Mouse (Mus musculus): Measurements from ENCODE around the gene Izumo1. TPM values are rescaled to one million over a fixed set of nuclear protein-coding genes. Genes with fewer than 3 reads are reported as not detected.

Gene Izumo1
- total RNA-seq, 2 experiments from 2014 or later, result 0.54 to 0.67 TPM

DNA sequence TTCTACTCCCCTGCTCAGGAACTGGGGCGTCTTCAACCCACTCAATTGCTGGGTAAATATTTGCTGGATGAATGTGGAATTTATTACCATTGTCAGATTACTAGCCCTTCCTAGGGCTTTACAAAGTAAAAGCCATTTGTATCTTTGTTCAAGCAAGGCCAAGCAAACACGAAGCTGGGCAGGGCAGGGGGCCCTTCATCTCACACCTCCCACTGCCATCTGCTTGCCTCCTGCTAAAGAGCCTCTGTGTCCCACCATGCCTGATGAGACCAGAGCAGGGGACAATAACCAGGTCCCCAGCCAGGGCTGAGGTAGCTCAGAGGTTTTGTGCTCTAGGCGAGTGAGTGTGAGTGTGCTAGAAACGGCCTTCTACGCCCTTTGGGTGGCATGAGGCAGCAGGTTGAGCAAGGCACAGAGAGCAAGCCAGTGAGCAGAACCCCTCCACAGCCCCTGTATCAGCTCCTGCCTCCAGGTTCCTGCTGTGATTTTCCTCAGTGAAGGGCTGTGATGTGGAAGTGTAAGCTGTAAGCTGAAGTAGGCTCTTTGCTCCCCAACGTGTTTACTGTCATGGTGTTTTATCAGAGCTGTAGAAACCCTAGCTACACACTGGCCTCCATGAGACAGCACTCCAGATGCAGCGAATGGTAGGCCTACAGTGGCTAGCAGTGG lies 56.1 kb downstream of the Izumo1 start:
- intact Hi-C loops (cut with DNase I), result loop anchor here (2.0 kb wide), 1 partner anchor 31 kb away; no protein-coding TSS in a partner anchor
- DNase-seq, result no peak

Other genes with a start within 250 kb of the Izumo1 start
- gene Snrnp70, start 226.1 kb upstream of the Izumo1 start, total RNA-seq (2021), result 100 to 1,000 TPM; 126 to 138 TPM
- 1 to 10 TPM; 1.5 to 1.7 TPM for gene Kcna7, start 216.2 kb upstream of the Izumo1 start, total RNA-seq (2021)
- under 1 TPM in 1 of 2 experiments, not detected in 1; 0.14 TPM for gene Ntf5, start 208.1 kb upstream of the Izumo1 start, total RNA-seq (2021)
- gene Lhb, start 201.0 kb upstream of the Izumo1 start, total RNA-seq (2021), result not detected
- gene Gys1, start 187.0 kb upstream of the Izumo1 start, total RNA-seq (2021), result 10 to 100 TPM; 86.1 to 90.2 TPM
- 10 to 100 TPM; 25.3 to 26.3 TPM for gene Ruvbl2, start 183.7 kb upstream of the Izumo1 start, total RNA-seq (2021)
- gene Ftl1, start 161.9 kb upstream of the Izumo1 start, total RNA-seq (2021), result 100 to 1,000 TPM; 231 to 265 TPM
- gene Bax, start 154.9 kb upstream of the Izumo1 start, total RNA-seq (2021), result 10 to 100 TPM; 25.6 to 31.1 TPM
- not detected for gene Tulp2, start 139.9 kb upstream of the Izumo1 start, total RNA-seq (2021)
- 1 to 10 TPM; 2.8 to 4.6 TPM for gene Gm45808, start 135.0 kb upstream of the Izumo1 start, total RNA-seq (2021)
- gene Dhdh, start 133.0 kb upstream of the Izumo1 start, total RNA-seq (2021), result 1 to 10 TPM; 4.5 to 6.0 TPM
- 100 to 1,000 TPM; 116 to 137 TPM for gene Nucb1, start 111.4 kb upstream of the Izumo1 start, total RNA-seq (2021)
- 10 to 100 TPM; 21.7 to 32.8 TPM for gene Ppp1r15a, start 95.5 kb upstream of the Izumo1 start, total RNA-seq (2021)
- 1 to 10 TPM; 1.9 to 2.1 TPM for gene Plekha4, start 95.5 kb upstream of the Izumo1 start, total RNA-seq (2021)
- gene Hsd17b14, start 66.9 kb upstream of the Izumo1 start, total RNA-seq (2021), result under 1 TPM; 0.19 to 0.39 TPM
- gene Bcat2, start 51.7 kb upstream of the Izumo1 start, total RNA-seq (2021), result 10 to 100 TPM; 85.5 to 94.6 TPM
- not detected for gene Fgf21, start 6.3 kb upstream of the Izumo1 start, total RNA-seq (2021)
- under 1 TPM in 1 of 2 experiments, not detected in 1; 0.12 TPM for gene Fut1, start 4.5 kb upstream of the Izumo1 start, total RNA-seq (2021)
- 10 to 100 TPM; 42.6 to 42.8 TPM for gene Rasip1, start 5.7 kb downstream of the Izumo1 start, total RNA-seq (2021)
- 1 to 10 TPM; 6.4 to 6.9 TPM for gene Mamstr, start 18.2 kb downstream of the Izumo1 start, total RNA-seq (2021)
- under 1 TPM; 0.37 to 0.69 TPM for gene Fut2, start 44.6 kb downstream of the Izumo1 start, total RNA-seq (2021)
- under 1 TPM; 0.12 to 0.24 TPM for gene Ntn5, start 62.2 kb downstream of the Izumo1 start, total RNA-seq (2021)
- under 1 TPM in 1 of 2 experiments, not detected in 1; 0.12 TPM for gene Sec1, start 72.6 kb downstream of the Izumo1 start, total RNA-seq (2021)
- gene Car11, start 78.0 kb downstream of the Izumo1 start, total RNA-seq (2021), result 1 to 10 TPM; 4.3 to 6.6 TPM
- gene Dbp, start 83.3 kb downstream of the Izumo1 start, total RNA-seq (2021), result 10 to 100 TPM; 24.7 to 27.1 TPM
- 100 to 1,000 TPM; 552 to 626 TPM for gene Rpl18, start 93.6 kb downstream of the Izumo1 start, total RNA-seq (2021)
- gene Sphk2, start 96.2 kb downstream of the Izumo1 start, total RNA-seq (2021), result 10 to 100 TPM; 17.5 to 18.8 TPM
- under 1 TPM; 0.17 to 0.24 TPM for gene Fam83e, start 99.4 kb downstream of the Izumo1 start, total RNA-seq (2021)
- gene Spaca4, start 104.0 kb downstream of the Izumo1 start, total RNA-seq (2021), result not detected
- under 1 TPM in 1 of 2 experiments, not detected in 1; 0.12 TPM for gene Lmtk3, start 161.9 kb downstream of the Izumo1 start, total RNA-seq (2021)
- not detected for gene Sult2b1, start 162.9 kb downstream of the Izumo1 start, total RNA-seq (2021)
- gene Cyth2, start 192.8 kb downstream of the Izumo1 start, total RNA-seq (2021), result 10 to 100 TPM; 73.9 to 77.1 TPM
- gene Kcnj14, start 203.0 kb downstream of the Izumo1 start, total RNA-seq (2021), result under 1 TPM; 0.74 to 1.00 TPM
- 10 to 100 TPM in 1 of 2 experiments, 1 to 10 TPM in 1; 8.6 to 12.5 TPM for gene Grwd1, start 209.1 kb downstream of the Izumo1 start, total RNA-seq (2021)